Mouse (Mus musculus) liver, embryonic 11.5 days (tissue): ENCODE data around the gene Psme2b. TPM values are rescaled to one million over a fixed set of nuclear protein-coding genes. Genes with fewer than 3 reads are reported as not detected.

Source experiments
- polyA plus RNA-seq: library from polyadenylated mRNA; unstranded; fragments of >200 nt; fragmentation: Nextera tagmentation; extraction: Ambion mirVana; gene quantifications from 2 replicates; pipeline ENCODE4 v1.2.1, GENCODE M21; 2014

Gene Psme2b
- polyA plus RNA-seq, 1 experiment from 2014 or later, result 2.2 TPM

Other genes with a start within 250 kb of the Psme2b start
- 1,154 and 1,248 TPM in 2 replicates for gene Rack1, start 145.9 kb downstream of the Psme2b start, polyA plus RNA-seq
- 3.5 and 4.5 TPM in 2 replicates for gene Trim41, start 128.8 kb downstream of the Psme2b start, polyA plus RNA-seq
- 0.18 and 0.38 TPM in 2 replicates for gene Trim7, start 120.0 kb downstream of the Psme2b start, polyA plus RNA-seq
- 6.2 and 7.6 TPM in 2 replicates for gene Gm12184, start 119.5 kb downstream of the Psme2b start, polyA plus RNA-seq
- 15.2 and 17.2 TPM in 2 replicates for gene Irgm1, start 74.5 kb downstream of the Psme2b start, polyA plus RNA-seq
- gene Gm5431, start 44.0 kb downstream of the Psme2b start, polyA plus RNA-seq, result 0.16 and 0.30 TPM in 2 replicates
- gene Olfr56, start 32.7 kb upstream of the Psme2b start, polyA plus RNA-seq, result 0.10 TPM in 1 of 2 replicates, not detected in the other
- 0.48 and 0.51 TPM in 2 replicates for gene 9930111J21Rik1, start 33.2 kb upstream of the Psme2b start, polyA plus RNA-seq
- 0.06 TPM in 1 of 2 replicates, not detected in the other for gene Gm12185, start 46.0 kb upstream of the Psme2b start, polyA plus RNA-seq
- gene Tgtp1, start 48.0 kb upstream of the Psme2b start, polyA plus RNA-seq, result 0.29 TPM in 1 of 2 replicates, not detected in the other
- gene 9930111J21Rik2, start 105.1 kb upstream of the Psme2b start, polyA plus RNA-seq, result 0.30 and 0.31 TPM in 2 replicates
- gene Tgtp2, start 118.0 kb upstream of the Psme2b start, polyA plus RNA-seq, result 0.23 and 0.58 TPM in 2 replicates
- 6.0 and 8.2 TPM in 2 replicates for gene Ifi47, start 130.4 kb upstream of the Psme2b start, polyA plus RNA-seq
- gene Olfr1396, start 168.7 kb upstream of the Psme2b start, polyA plus RNA-seq, result not detected in 2 replicates
- not detected in 2 replicates for gene Olfr1395, start 196.1 kb upstream of the Psme2b start, polyA plus RNA-seq
- gene Olfr1394, start 208.2 kb upstream of the Psme2b start, polyA plus RNA-seq, result not detected in 2 replicates
- gene Btnl9, start 241.0 kb upstream of the Psme2b start, polyA plus RNA-seq, result 2.0 and 2.2 TPM in 2 replicates